Mouse (Mus musculus) 416B (cell line): ENCODE measurements around the gene Nr4a1.
A peak's percentile ranks its signal among the peaks of the same experiment; 100 is the strongest.

Source experiments
- DNase-seq: peaks from one replicate; pipeline ENCODE4 v3.0.0; 2011; ENCODE audit warnings: low read depth

Nr4a1 gene

GRCm38 (mm10) chr15:101256463-101257206, 2.6 kb downstream of the Nr4a1 start:
- DNase-seq: no peak

- DNase-seq: no peak
Observed at GRCm38 (mm10) chr15:101258420-101258819, 4.4 kb downstream of the Nr4a1 start.

GRCm38 (mm10) chr15:101259922-101260321, 5.9 kb downstream of the Nr4a1 start:
- DNase-seq: no peak

GRCm38 (mm10) chr15:101260387-101260786, 6.3 kb downstream of the Nr4a1 start:
- DNase-seq: no peak

GRCm38 (mm10) chr15:101260874-101261622, 7.0 kb downstream of the Nr4a1 start:
- no peak for DNase-seq

GRCm38 (mm10) chr15:101262502-101262901, 8.4 kb downstream of the Nr4a1 start:
- peak; percentile 80 for DNase-seq

- peak; percentile 94 for DNase-seq
Observed at GRCm38 (mm10) chr15:101266132-101266963, 12.3 kb downstream of the Nr4a1 start.

- peak; percentile 50 for DNase-seq
Observed at GRCm38 (mm10) chr15:101267053-101268032, 13.3 kb downstream of the Nr4a1 start.

GRCm38 (mm10) chr15:101270101-101270820, 16.2 kb downstream of the Nr4a1 start:
- no peak for DNase-seq

GRCm38 (mm10) chr15:101271107-101271506, 17.0 kb downstream of the Nr4a1 start:
- DNase-seq: no peak

- DNase-seq: no peak
Observed at GRCm38 (mm10) chr15:101271513-101271912, 17.4 kb downstream of the Nr4a1 start.

GRCm38 (mm10) chr15:101274380-101274779, 20.3 kb downstream of the Nr4a1 start:
- no peak for DNase-seq

- DNase-seq: no peak
Observed at GRCm38 (mm10) chr15:101277351-101277899, 23.4 kb downstream of the Nr4a1 start.

- no peak for DNase-seq
Observed at GRCm38 (mm10) chr15:101278589-101278988, 24.5 kb downstream of the Nr4a1 start.

GRCm38 (mm10) chr15:101279430-101279999, 25.4 kb downstream of the Nr4a1 start:
- DNase-seq: no peak

GRCm38 (mm10) chr15:101282471-101282870, 28.4 kb downstream of the Nr4a1 start:
- DNase-seq: peak; percentile 55

GRCm38 (mm10) chr15:101283183-101283910, 29.3 kb downstream of the Nr4a1 start:
- DNase-seq: peak; percentile 80

GRCm38 (mm10) chr15:101283911-101284750, 30.1 kb downstream of the Nr4a1 start, which contains the start of gene Atg101:
Atg101 (plus strand) TSS chr15:101284272.
- peak; percentile 95 for DNase-seq
